Mouse (Mus musculus) brain, embryonic 14.5 days (tissue): ENCODE data around the gene Znrf2. TPM values are rescaled to one million over a fixed set of nuclear protein-coding genes. Genes with fewer than 3 reads are reported as not detected.

Experiments
- DNase-seq: peaks from one replicate; pipeline ENCODE4 v3.0.0-alpha.2; 2011; ENCODE audit warnings: low read depth
- CTCF ChIP-seq: fragments of 200-500 bp; IDR thresholded peaks from 2 replicates; pipeline ENCODE4 v1.5.1; 2012; ENCODE audit warnings: inconsistent platforms, mild to moderate bottlenecking, moderate library complexity, borderline replicate concordance; ENCODE audit not compliant: insufficient read depth, insufficient read length; ENCODE audit errors: extremely low read depth
- POLR2A ChIP-seq: fragments of 200-500 bp; IDR thresholded peaks from 2 replicates; pipeline ENCODE4 v1.6.1; 2012; ENCODE audit warnings: mild to moderate bottlenecking, inconsistent platforms, borderline replicate concordance; ENCODE audit not compliant: poor library complexity, insufficient read depth, insufficient read length, severe bottlenecking; ENCODE audit errors: extremely low read depth
- polyA plus RNA-seq: library from polyadenylated mRNA; depleted of rRNA; stranded (reverse); fragments of >200 nt; gene quantifications from 2 replicates; pipeline ENCODE4 v1.2.3, GENCODE M21; 2012; rRNA removed

Gene Znrf2
- 19.3 and 19.6 TPM in 2 replicates for polyA plus RNA-seq

DNA sequence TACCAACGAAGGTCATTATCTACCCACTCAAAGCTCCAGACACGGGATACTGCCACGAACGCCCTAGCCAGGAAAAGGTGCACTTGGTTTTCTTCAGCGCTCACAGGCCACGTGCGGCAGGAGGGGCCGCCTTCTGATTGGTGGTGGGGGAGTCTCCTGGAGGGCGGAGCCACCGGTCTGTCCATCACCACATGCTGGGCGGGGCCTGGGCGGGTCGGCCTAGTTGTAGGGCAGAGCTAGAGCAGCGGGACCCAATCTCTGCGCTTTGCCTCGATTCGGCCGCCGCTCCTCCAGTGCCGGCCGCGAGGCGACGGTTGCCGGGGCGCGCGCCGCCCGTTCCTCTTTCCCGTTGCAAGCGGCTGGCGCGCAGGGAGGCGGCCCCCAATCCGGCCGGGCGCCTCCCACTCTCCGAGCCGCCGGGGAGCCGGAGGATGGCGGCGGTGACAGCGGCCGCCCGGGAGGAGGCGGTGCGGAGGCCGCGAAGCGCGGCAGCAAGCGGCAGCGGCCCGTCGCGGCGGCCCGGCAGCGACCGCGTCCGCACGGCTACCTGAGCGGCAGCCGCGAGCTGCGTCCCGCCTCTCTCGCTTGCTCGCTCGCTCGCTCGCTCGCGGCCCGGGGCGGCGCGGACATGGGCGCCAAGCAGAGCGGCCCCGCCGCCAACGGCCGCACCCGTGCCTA, at the start of gene Znrf2:
TSS of gene Znrf2 (plus strand) at position 529 of the 678 bp plus-strand sequence.
- TF ChIP-seq CTCF (no peak; the same call in 1 of the 2 replicates), POLR2A (peak; percentile 83)
- DNase-seq, result peak; percentile 99

DNA sequence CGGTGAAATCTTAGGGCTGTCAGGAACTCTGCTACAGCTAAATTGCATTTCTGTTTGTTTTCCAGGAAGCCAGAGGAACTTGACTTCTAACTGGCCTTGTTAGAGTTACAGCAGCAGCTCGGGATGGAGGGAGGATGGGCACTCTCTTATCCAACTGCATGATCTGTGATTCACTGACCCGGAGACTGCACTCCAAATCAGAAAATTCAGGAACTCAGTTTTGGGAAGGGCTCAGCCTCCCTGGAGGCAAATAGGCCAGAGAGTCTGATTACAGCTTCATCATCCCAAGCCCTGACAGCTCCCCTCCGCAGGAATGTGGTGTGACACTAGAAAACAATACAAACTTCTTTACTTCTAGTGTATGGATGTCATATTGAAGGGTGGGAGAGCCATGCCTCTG, 49.0 kb upstream of the Znrf2 start:
- DNase-seq, result no peak
- TF ChIP-seq CTCF (no peak), POLR2A (no peak)

DNA sequence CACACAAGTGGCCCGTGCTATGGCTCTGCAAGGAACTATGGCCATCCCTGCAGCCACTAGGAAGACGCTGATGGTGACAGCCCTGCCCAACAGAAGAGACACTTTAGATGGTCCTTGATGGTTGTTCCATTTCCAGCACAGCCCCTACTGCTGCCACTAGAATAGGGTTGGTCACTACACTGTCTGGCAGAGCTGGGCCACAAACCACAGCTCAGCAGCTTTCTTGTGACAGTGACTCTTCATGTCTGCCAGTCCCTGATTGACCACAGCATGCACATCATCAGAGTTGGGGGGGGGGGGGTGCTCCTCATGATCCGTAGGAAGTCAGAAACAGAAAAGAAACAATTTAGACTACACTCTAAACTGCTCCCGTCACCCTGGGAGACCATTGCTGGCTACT, 46.0 kb upstream of the Znrf2 start:
- DNase-seq, result no peak
- no peak for TF ChIP-seq POLR2A
- TF ChIP-seq CTCF, result no peak

DNA sequence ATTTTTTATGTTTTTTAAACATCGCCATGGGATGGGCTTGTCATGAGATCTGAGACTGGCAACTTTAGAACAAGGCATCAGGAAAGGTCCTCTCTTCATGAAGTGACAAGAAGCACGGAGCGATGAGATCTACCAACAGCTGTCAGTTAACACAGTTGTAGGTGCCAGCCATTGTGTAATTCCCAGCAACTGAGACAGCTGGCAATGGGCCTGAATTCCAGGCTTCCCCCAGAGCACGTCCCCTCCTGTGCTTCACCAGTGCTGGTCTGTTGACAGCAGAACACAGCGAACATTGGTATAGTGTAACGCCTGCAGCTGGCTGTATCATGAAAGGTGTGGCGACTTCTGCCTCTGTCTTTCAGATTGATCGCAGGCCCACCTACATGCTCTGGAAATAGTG, 45.5 kb upstream of the Znrf2 start:
- peak; percentile 79 for DNase-seq
- TF ChIP-seq CTCF (no peak), POLR2A (no peak)

DNA sequence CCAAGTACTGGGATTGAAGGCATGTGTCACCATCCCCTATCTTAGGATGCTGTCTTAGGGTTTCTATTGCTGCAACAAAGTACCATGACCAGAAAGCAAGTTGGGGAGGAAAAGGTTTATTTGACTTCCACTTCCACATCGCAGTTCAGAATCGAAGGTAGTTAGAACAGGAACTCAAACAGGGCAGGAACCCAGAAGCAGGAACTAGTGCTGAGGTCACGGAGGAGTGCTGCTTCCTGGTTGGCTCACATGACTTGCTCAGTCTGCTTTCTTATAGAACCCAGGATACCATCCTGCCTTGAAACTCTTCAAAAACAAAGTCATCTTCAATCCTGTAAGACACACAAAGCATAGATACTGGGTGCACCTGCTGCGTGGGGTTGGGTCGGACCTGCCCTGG, 44.6 kb upstream of the Znrf2 start:
- no peak for TF ChIP-seq CTCF
- TF ChIP-seq POLR2A, result no peak
- no peak for DNase-seq

DNA sequence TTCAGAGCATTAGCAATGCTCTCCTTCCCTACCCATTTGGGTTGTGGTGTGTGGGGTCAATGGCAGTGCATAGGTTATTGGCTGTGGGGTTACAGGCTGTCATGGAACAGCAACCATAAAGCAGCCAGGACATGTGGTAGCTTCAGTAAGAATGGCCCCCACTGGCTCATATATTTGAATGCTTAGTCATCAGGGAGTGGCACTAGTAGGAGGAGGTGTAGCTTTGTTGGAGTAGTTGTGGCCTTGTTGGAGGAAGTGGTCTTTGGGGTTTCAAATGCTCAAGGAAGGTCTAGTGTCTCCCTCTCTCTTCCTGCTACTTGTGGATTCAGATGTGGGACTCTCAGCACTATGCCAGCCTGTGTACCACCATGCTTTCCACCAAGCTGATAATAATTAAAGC, 41.0 kb upstream of the Znrf2 start:
- DNase-seq, result no peak
- no peak for TF ChIP-seq CTCF
- no peak for TF ChIP-seq POLR2A

DNA sequence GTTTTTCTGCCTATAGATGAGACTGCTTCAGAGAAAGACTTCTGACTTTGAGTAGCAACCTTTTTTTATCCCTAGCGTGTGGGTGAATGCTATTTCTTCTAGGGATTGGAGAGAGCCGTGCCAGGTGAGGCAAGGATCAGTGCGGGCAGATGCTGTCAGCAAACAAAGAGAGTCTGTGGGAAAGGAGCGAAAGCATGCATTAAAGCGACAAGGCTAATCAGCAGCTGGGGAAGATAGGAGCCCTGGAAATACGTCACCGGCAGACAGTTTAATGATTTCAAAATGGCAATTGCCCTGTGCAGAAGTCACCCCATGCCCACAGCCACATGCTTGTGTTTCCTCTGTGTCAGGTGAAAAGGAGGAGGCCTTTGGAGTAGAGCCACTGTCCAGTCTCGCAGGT, 39.1 kb upstream of the Znrf2 start:
- peak; percentile 74 for DNase-seq
- TF ChIP-seq CTCF (no peak), POLR2A (no peak)

DNA sequence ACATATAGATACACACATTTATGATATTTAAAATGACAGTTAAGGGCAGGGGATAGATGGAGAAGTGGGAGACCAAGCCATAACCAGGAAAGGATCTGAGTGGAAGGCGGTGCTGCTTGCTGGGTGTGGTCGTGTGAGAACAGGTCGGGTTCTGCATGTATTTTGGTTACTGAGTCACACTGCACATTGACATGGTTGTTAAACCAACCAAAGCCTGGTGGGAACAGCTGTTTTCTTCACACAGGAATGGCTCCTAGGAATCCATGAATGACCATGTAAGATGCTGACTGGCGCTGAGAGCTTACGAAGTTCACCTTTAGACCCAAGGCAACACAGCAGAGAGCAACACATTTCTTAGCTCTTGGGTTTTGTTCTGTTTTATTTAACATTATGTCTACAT, 36.7 kb upstream of the Znrf2 start:
- no peak for TF ChIP-seq CTCF
- no peak for TF ChIP-seq POLR2A
- no peak for DNase-seq

DNA sequence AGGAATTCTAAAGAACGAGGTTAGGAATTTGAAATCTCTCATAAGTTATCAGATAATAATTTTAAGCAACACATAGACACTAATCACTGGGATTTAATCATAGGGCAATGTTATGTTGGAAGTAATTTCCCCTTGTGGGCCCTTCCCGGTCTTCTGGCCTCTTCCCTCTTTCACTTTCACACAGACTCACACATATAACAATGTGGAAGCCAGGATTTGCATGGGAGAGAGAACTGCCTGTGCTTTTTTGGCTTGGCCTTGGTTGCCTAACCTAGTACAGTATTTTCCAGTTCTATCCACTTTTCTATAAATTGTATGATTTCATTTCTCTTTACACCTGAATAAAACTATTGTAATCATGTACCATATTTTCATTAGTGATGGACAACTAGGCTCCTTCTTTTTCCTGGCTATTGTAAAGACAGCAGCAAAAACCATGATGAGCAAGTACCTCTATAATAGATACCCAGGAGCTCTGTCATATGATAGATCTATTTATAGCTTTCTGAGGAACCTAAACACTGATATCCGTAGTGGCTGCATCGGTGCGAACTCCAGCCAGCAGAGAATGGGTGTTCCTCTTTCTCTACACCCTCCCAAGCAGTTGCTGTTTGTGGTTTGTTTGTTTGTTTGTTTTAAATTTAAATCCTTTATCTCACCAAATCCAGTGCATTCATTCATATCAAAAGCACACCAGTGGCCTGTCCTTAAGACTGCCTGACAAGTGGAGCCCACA, 36.0 kb upstream of the Znrf2 start:
- no peak for DNase-seq
- TF ChIP-seq CTCF (no peak), POLR2A (no peak)

DNA sequence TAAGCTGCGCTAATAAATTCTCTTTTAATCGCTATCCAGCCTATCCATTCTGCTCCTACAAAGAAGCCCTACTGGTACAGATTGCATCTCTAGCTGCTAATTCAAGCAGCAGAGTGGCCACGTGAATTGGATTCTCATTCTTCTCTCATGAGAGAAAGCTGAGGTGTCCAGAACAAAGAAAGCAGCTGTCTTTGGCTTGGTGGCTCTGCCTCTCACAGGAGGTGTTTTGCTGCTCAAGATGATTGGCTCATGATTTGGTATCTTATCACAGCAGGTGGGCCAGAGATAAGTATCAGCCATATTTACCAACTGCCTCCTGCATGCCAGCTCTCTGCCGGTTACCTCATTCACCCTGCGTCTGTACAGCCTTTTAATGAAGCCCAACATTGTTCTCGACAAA, 34.8 kb upstream of the Znrf2 start:
- peak; percentile 66 for DNase-seq
- TF ChIP-seq CTCF, result no peak
- no peak for TF ChIP-seq POLR2A

DNA sequence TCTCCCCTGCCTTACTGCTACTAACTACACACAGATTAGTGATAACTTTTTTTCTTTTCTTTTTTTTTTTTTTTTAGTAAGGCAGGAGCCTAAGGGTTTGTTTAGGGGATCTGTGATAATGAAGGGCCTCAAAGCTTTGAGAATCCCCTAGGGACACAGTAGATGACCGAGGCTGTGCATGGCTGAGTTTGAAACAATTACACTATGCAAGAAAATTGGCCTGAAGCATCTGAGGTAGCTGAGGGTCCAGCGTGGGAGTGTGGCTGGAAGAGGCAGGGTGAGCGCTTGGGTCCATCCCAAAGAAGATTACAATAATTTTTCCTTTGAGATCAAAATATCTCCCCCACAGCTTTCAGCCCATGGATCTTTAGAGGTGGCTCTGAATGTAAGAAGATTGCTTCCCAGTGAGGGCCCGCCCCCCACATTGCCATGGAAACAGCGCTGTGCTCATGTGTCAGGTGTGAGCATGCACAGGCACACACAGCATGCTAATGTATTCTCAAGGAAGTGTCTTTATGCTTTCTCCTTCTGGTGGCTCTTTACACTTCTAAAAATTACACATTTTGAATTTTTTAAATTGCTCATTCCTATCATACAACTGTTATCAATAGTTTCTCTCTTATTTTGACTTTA, 31.5 kb upstream of the Znrf2 start:
- peak; percentile 95 for DNase-seq
- no peak for TF ChIP-seq CTCF
- TF ChIP-seq POLR2A, result no peak
